Mouse (Mus musculus): ENCODE results near the gene Pias4.

The Pias4 gene

DNA sequence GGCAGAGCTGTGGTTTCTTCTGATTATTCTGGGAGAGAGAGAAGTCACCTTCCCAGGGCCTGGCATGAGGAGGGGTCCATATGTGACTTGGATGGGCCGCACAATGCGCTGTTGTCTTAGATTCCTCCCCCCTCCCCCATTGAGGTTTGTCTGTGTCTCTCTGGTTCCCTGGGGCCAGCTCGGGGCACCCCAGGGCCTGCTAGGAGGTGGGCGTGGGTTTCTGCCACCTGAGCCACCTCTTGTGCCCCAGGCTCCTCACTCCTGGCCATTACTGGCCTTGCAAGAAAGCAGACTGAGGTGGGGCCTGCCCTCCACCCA is 28.2 kb downstream of the Pias4 start:
- no peak for DNase-seq (ENCODE audit: extremely low spot score, low read depth, low spot score)

DNA sequence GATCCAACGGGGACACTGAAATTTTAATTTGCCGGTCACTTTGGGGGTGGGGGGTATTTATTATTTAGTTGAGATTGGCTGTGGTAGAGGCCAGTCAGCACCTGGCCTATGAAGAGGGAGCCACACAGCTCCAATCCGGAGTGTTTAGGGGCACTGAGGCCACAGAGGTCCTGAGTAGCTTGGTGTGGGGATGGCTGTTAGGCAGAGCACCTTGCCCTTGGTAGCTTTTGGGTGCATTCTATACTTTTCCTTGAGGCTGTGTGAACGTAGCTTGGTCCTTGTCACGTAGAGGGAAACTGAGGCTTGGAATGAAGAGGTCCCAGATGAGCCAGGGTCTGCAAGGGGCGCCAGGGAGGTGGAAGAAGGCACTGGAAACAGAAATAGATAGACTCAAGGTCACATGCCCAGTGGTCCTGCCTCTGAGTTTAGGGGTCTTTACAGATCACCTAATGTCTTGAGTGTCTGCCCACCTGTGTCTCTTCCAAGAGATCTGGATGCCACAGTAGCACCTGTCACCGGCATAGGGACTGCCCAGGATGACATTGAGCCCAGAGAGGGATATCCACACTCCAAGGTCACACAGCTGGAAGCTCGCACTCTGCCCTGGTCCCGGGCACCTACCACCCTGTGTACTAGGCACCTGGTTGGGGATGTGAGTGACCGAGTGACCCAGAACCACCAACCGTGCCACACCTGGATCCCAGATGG is 28.7 kb downstream of the Pias4 start:
- DNase-seq (ENCODE audit: extremely low spot score, low read depth, low spot score) = no peak

DNA sequence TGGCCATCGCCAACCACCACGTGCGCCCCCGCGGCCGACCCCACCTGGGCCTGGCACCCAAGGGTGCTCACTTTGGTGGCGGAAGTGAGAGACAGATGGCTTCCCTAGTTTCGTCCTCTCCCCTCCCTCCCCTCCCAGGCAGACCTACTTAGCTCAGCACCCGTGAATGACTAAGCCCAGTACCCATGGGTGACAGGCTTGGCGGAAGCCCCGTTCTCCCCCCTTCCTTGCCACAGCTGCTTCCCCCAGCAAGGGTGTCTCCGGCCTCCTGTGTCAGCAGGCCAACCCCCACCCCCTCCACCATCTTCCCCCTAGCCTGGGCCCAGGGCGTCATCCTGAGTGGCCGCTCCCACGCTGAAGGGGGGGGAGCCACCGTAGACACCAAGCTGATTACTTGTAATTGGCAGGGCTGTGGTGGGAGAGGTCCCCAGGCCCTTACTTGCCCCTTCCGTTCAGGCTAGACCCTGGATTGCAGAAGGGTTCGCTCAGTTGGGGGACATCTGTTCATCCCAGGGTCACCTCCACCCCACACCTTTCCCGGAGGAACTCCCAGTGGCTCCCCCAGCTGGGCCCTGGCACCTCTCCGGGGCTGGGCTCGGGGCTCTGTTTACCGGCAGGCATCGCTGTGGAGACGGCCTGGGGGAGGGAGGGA is 29.5 kb downstream of the Pias4 start:
- no peak for DNase-seq (ENCODE audit: extremely low spot score, low read depth, low spot score)

DNA sequence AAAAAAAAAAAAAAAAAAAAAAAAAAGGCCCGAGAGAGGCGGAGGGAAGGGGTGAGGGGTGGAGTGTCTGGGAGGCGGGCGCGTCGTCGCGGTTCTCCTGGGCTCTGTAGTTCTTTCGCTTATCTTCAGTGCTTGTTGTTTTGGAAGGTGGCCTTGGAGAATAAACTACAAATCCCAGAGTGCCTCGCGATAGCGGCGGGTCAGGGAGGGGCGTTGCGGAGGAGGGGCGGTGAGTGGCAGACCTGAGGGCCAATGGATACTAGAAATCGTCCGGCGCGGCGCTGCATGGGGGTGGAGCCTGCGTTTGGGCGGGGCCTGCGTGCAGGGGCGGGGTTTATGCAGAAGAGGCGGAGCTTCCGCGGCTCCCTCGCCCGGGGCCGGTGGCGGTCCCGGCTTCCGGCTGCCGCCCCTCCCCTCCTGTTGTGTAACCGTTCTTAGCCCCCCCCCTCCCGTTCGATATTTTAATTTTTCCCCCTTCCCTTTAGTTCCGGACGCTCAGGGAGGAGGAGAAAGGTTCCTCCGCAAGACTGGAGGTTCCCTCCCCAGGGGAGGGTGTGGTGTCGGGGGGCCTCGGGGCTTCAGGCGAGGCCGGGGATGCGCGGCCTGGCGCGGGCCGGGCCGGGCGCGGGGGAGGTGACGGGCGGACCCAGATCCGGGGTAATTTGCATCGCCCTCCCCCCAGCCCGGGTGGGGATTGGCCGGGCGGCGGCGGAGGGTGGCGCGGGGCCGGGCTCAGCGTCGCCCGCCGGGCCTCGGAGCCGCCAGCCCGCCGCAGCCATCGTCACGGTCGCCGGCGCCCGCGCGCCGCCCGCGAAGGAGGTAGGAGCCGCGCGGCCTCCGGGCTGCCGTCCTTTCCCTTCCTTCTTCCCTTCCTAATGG is 30.2 kb downstream of the Pias4 start:
- peak; percentile 98 for DNase-seq (ENCODE audit: extremely low spot score, low read depth, low spot score)

DNA sequence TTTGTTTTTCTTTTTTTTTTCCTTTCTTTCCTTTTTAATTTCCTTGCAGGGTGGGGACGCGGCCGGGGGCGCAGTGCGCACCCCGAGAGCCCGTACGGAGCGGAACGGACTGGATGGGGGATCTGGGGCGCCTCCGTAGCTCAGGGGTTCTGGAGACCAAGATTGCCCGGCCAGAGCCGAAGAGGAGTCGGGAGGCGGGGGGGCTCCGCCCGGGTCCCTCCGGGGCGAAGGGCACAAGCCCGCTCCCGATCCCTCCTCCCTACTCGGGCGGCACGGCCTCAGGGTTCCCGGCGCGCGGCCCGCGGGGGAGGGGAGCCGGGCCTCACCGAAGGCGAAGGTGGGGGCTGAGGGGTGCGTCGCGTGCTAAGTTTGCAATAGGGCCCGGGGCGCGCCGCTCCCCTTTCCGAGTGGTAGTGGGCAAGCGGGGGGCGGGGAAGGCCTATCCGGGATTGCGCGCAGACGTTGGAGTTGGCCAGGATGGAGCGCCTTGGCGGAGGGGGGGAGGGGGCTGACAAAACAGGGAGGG is 31.0 kb downstream of the Pias4 start:
- no peak for DNase-seq (ENCODE audit: extremely low spot score, low read depth, low spot score)

DNA sequence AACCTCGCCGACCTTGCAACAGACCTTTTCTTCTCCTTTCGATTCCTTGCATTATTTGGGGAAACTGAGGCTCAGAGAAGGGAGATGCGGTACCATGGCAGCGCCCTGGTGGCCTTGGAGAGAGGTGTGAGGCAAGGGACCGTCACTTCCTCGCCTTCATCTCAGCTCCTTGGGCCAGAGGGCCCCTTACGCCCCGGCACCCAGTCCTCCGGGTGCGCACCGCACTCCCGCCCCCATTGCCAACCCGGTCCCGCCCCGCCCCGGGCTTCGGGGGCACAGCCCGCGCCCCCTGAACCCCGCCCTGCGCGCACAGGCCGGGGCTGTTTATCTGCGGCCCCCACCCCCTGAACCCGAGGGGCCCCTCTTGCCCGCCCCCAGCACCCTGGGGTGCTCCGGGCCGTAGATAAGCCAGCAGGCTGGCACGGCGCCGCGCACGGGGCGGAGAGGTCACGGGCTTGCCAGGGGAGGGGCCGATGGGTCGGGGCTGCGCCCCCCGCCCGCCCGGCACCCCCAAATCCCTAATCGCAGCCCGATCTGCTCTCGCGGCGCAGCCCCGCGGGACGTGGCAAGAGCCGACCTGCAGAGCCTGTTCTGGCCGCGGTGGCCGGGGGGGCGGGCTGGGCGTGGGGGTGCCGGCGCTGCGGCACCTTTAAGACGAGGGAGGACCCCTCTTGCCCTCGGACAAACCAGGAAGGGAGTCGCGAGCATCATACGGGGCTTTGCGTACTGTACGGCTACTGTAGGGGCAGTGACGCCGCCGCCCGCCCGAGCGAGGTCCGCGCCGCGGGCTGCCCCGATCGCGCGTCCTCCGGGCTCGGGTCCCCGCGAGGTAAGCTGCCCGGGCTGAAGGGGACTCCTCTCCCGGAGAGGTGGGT is 31.7 kb downstream of the Pias4 start:
- DNase-seq (ENCODE audit: extremely low spot score, low read depth, low spot score) = no peak

DNA sequence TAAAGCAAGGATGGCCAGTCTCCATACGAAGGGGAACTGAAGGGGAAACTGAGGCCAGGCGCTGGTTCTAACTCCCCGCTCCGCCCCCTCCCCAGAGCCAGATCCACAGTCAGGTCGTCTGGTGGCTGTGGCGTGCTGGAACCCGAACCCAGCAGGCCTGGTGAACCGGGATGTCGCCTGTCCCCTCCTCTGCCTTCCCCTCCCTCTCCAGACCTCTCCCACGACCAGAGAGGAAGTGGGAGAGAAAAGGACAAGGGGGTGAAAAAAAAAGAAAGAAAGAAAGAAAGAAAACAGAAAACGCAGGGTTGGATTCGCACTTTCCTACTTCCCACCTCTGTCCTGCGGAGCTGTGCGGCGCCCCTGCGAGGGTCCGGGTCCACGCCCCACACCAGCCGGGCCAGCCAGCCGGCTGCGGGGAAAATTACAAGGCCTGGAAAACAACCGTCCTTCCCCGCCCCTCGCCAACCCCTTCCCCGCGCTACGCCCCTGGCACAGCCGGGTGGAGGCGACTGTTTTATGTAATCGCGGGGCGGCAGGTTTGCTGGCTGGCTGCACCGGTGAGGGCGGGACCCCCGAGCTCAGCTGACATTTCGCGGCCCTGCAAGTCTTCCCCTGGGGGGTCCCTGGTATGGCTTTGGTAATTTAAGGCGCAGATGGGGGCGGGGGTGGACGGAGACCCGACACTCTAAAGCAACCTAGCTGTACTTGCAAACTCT is 32.6 kb downstream of the Pias4 start, which contains the start of gene Zbtb7a:
TSS of gene Zbtb7a (plus strand) at position 255 of the 716 bp plus-strand sequence.
- no peak for DNase-seq (ENCODE audit: extremely low spot score, low read depth, low spot score)

DNA sequence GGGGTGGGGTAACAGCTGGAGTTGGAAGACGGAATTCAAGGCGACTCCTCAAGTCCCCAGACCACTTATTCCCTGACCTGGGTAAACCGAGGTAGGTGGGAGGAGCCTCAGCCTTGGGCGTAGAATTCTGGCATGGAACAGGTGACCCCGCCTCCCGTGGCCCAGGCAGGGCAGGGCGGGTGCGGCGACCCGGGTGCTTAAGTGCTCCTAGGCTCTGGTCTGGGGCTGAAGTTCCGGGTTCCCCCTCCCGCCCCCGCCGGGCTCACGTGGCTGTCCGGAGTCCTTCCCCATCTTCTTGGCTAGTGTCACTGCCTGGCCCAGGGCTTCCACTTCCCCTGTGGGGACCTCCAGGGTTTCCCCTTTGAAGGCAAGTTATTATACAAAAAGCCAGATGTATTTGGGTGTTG is 33.5 kb downstream of the Pias4 start:
- DNase-seq (ENCODE audit: extremely low spot score, low read depth, low spot score) = no peak

DNA sequence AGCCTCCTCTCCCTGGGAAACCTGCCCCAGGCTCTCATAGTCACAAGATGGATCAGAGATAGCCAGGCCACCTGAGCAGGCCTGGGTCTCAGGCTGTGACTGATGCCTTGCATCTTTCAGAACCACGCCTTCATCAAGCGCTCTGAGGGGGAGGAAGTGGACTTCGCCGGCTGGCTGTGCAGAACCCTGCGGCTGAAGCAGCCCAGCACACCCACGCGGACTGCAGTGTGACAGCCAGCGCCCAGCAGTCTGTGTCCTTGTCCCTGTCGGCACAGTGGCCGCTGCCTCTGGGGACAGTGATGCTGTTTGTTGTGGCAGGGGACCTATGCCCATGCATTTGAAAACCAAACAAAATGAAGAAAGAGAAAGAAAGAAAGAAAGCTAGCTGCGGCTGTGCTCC is 44.2 kb downstream of the Pias4 start:
- DNase-seq (ENCODE audit: extremely low spot score, low read depth, low spot score) = no peak

DNA sequence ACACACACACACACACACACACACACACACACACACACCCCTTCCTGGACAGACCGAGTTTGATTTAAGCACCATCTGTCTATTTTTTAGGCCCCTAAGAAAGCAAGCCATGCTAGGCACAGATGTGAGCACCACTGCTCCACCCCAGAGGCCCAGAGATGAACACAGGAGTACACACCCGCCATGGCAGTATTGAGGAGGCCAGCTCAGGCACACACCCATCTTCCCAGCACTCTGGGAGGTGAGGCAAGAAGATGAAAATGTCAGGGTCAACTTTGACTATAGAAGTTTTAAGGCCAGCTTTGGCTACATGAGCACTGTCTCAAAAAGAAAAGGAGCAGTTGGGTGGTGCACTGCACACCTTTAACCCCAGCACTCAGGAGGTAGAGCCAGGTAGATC is 44.8 kb downstream of the Pias4 start:
- DNase-seq (ENCODE audit: extremely low spot score, low read depth, low spot score) = no peak

DNA sequence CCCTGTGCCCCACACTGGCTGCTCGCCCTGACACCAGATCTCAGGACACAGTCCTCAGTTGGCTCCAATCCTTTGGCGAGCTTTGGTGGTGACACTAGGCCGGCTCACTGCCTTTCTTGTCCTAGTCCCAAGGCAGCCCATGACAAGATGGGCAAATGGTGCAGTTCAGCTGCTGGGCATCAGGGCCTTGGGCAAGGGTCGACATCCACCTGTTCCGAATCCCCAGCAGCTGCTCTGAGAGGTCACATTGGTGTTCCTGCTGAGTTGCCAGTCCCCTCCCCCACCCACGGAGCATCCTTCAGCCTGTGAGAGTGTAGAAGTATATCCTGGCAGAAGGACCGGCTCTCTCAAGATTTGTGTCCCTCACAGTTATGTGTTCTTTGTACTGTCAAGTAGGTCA is 47.1 kb downstream of the Pias4 start:
- no peak for DNase-seq (ENCODE audit: extremely low spot score, low read depth, low spot score)

DNA sequence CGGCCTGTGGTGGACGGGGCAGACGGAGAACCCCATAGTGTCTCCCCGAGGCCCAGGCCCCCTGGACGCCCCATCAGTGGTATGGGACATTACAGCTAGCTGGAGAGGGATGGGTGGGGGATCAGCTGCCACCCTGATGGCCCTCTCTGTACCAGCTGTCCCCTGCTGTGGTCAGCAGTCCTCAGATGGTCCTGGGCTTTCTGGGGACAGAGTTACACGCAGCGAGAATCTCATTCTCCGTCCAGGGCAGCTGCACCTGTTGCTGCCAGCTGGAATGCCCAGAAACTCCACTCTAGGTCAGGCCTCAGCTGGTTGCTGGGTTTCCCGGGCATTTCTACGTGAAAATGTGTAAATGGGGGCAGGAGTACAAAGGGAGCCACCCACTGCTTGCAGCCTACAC is 48.1 kb downstream of the Pias4 start:
- DNase-seq (ENCODE audit: extremely low spot score, low read depth, low spot score) = no peak

DNA sequence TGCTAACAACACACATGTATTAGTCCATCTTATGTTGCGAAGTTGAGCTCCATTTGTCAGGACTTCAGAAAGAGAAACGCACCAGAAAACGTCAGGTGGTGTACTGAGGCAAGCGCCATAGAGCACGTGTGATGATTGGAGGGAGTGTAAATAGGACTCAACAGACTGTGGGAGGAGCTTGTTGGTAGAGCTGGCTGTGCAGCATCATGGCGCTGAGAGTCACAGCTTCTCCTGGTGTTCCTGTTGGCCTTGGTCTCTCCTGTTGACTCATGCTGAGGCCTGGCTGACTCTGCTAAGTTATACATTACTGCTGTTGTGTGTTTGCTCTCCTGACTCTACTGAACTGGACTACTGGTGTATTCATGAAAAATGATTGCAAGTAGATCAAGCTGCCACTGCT is 54.8 kb downstream of the Pias4 start:
- DNase-seq (ENCODE audit: extremely low spot score, low read depth, low spot score) = no peak

DNA sequence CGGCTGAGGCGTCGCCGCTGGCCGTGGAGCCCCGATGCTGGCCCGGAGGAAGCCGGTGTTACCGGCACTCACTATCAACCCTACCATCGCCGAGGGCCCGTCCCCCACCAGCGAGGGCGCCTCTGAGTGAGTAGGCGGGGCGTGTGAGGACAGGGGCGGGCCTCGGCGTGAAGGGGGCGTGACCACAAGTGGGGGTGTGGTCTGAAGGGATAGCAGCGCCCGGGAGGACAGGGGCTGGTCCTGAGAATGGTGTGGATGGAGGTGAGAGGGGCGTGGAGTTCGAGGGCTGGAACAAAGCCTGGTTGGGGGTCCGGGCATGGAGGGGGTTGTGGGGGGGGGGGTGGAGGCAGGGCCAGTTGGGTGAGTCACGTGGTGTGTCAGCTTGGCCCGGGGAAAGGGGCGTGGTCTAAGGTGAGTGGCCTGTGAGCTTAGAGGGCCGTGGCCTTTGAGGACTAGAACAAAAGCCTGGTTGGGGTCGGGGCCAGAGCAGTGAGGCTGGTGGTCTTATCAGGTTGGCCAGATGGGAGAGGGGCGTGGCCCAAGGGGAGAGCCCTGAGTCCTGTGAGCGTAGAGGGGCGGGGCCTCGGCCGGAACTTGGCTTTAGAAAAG is 61.5 kb downstream of the Pias4 start:
- DNase-seq (ENCODE audit: extremely low spot score, low read depth, low spot score) = peak; percentile 66

DNA sequence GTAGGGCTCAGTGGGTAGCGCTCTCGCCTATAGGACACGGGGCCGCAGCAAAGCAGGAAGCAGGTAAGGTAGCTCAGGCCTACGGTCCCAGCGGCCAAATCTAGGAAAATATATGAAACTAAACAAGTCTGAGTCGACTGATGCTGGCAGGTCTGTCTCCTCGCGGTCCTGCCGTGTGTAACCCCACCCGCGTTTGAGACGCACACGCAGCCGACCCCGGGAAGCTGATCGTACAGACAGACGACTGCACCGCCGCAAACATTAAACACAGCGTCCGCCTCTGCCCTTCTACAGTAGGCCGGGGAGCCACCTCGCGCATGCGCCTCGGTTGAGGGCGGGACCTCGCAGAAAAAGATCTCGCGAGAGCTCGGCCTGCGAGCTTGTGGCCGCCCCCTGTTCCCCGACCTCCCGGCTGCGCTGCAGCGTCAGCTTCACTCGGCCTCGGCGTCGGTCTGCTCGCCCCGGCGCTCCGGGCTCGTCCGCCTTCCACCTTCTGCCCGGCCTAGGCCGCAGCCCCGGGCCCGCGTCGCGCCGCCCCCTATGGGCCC is 62.1 kb downstream of the Pias4 start, which contains the start of gene Map2k2:
TSS of gene Map2k2 (plus strand) at position 351 of the 548 bp plus-strand sequence.
- DNase-seq (ENCODE audit: extremely low spot score, low read depth, low spot score) = peak; percentile 92
